Mouse (Mus musculus) left cerebral cortex, postnatal 10 days (tissue): ENCODE measurements around the gene Slc35b2. TPM values are rescaled to one million over a fixed set of nuclear protein-coding genes. Genes with fewer than 3 reads are reported as not detected.

Experiments used
- DNase-seq, 2 experiments: peaks; one replicate each; pipeline ENCODE4 v3.0.0; 2021 to 2022; ENCODE audit warnings: low spot score in 2 of 2, mixed read lengths in 1 of 2; ENCODE audit errors: extremely low spot score in 1 of 2
- intact Hi-C: fragments of 180-260 bp; cut with DNase I; formaldehyde crosslinking; loops from one replicate; pipeline ENCODE4 v1.15.1; 2025
- total RNA-seq, 2 experiments: library from RNA; stranded (reverse); gene quantifications; 2 replicates each; pipeline ENCODE4 v1.2.3; 2021

Gene Slc35b2
- total RNA-seq, 2 experiments from 2014 or later = 43.8 to 46.7 TPM

DNA sequence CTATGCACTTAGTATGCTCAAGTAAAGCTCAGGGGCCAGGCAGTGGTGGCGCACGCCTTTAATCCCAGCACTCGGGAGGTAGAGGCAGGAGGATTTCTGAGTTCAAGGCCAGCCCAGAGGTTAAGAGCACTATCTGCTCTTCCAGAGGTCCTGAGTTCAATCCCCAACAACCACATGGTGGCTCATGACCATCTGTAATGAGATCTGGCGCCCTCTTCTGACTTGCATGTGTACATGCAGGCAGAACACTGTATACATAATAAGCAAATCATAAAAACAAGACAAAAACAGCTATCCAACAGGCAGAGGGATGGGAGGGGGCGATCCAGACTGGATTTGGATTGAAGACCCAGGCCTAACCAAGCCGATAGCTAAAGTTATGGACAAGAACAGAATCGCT, 15.2 kb downstream of the Slc35b2 start:
- DNase-seq = no peak
- intact Hi-C loops = no loop called here

DNA sequence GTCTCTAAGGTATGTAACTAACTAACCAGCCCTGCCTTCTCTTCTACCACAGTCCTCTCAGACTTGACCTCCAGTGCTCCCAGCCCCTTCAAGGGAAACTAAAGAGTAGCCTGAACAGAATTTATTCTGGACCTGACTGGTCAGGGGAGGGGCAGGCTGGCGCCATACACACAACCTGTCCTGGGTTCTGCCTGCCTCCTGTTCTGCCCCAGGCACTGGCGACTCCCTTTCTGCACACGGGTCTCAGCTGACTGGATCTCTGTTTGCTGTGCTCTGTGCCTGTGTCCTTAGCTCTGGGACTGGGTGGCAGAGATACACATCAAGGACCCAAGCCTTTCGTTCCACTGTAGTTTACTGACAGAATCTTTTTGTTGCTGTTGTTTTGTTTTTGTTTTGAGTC, 15.9 kb downstream of the Slc35b2 start:
- DNase-seq = no peak
- intact Hi-C loops = no loop called here

GRCm38 (mm10) chr17:45580958-45581477, 17.3 kb downstream of the Slc35b2 start:
- intact Hi-C loops = loop anchor here (5.0 kb wide), 2 partner anchors 46 to 61 kb away; no protein-coding TSS in a partner anchor
- peak in 1 of 2 experiments; percentile 66 for DNase-seq

DNA sequence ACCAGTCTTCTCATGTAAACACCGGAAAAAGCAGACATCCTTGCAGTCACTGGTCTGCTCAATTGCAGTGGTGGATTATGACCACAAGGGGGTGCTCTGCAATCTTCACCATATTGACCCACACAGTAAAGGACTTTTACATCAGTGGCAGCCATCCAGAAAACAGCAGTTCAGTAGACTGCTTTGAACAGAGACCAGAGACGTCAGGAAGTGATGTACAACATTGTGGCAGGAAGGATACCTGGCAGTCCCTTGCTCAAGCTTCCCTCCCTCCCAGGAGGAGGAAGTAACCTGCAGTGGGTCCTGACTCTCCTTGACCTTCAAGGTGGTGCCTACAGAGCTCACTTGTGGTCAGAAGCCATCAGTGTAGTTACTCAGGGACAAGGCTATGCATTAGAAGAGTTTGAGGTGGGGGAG, 17.9 kb downstream of the Slc35b2 start:
- intact Hi-C loops = loop anchor here (5.0 kb wide), 2 partner anchors 46 to 61 kb away; no protein-coding TSS in a partner anchor

DNA sequence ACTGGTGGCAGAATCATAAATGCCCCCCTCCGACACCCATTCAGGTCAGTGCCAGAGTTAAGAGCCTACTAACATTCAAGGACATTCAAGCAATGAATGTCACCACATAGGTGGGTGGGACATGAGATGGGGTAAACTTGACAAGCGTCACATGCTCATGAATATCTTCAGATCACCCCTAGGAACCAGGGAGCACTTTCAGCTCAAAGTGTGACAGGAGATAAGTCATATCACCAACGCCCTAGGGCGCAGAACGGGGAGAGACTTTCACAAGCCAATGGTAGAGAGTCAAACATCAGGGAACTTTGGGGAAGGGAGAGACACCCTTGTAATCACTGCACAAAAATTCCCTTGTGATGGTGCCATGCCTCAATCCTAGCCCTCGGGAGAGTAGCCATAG, 18.5 kb downstream of the Slc35b2 start:
- intact Hi-C loops = loop anchor here (5.0 kb wide), 2 partner anchors 45 to 60 kb away; no protein-coding TSS in a partner anchor
- no peak for DNase-seq

More for the DNA sequence above, 17.9 kb downstream of the Slc35b2 start:
- DNase-seq = peak; percentile 63 to 78

DNA sequence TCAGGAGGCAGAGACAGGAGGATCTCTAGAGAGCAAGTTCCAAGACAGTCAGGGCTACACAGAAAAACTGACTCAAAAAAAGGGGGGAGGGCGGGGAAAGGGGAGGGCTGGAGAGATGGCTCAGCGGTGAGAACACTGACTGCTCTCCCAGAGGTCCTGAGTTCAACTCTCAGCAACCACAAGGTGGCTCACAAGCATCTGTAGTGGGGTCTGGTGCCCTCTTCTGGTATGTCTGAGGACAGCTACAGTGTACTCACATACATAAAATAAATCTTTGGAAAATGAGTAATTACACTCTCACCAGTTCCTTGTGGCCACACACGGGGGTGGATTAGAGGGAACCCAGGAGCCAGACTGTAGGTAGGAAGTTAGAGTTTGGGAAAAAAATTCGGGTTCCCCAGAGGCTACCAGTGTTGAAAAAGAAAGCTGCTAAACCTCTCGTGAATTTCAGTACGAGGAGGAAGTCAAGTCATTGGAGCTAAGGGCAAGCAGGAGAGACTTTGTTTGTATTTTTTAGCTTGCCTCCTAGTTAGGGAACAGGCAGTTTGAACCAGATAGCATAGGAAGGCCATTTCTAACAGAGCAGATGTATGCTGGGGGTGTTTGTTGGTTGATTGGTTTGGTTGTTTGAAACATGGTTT, 19.2 kb downstream of the Slc35b2 start:
- intact Hi-C loops = loop anchor here (5.0 kb wide), 2 partner anchors 44 to 59 kb away; no protein-coding TSS in a partner anchor
- DNase-seq = no peak

- intact Hi-C loops = loop anchor here (5.0 kb wide), 2 partner anchors 43 to 58 kb away; no protein-coding TSS in a partner anchor
- peak; percentile 79 to 92 for DNase-seq
Observed at GRCm38 (mm10) chr17:45584096-45584896, 20.6 kb downstream of the Slc35b2 start.

GRCm38 (mm10) chr17:45584939-45585678, 21.4 kb downstream of the Slc35b2 start:
- peak; percentile 68 to 89 for DNase-seq
- intact Hi-C loops = loop anchor here (5.0 kb wide), 2 partner anchors 42 to 57 kb away; no protein-coding TSS in a partner anchor

DNA sequence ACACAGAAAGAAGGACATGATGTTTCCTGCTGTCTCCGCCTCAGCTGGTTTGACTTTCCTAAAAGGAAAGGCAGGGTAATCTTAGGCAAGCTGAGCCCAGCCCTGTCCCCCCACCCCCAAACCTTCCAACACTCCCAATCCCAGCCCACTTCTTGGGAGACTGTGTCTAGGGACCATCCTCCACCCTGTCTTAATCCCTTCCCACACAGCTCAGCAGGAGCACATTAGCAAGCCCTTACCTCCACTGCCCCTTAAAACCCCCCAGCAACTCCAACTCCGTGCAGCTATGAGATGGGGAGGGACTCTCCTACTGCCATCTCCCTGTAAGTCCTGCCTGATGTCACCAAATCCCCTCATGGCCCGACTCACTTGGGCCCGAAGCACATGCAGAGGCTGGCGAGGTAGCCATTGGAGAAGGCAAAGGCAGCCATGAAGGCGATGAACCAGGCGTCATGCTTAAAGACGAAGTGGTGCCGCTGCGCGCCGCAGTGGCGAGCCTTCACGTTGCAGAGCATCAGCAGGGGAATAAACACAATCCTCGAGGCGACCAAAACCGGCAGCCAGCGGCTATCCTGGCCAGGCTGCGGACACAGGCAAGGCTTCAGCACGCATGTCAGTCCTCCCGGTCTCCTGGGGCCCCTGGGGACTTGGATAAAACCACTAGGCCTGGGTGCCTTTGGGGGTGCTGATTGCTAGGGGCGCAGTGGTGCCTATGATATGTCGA, 22.2 kb downstream of the Slc35b2 start:
- DNase-seq = no peak
- intact Hi-C loops = no loop called here

DNA sequence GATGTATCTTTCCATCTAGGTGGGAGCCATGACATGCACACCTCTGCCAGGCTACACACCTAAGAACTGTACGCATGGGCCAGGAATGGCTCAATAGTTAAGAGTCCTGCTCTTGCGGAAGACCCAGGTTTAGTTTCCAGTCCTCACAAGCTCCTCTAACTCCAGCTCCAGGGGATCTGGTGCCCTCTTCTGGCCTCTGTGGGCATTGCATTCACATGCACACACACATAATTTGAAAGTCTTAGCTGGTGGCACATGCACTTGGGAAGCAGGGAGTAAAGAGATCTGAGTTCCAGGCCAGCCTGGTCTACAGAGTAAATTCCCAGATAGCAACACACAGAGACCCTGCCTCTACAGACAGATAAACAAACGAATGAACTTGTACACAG, 22.8 kb downstream of the Slc35b2 start:
- intact Hi-C loops = no loop called here
- no peak for DNase-seq

DNA sequence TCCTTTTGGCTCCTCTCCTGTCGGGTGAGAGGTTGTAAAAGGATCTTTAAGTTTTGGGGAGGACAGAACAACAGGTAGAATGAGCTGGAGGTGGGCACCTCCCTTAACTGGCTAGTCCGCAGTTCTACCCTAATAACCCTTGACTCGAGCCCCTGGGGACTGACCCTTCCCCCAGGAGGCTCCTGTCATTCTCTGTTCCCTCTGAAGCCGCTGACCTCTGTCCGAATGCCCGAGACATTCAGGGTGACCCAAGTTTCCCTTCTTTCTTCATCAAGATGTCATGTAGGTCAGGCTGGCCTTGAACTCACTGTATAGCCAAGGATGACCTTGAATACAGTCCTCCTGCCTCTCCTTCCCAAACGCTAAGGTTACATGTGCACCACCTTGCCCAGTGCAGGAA, 24.7 kb downstream of the Slc35b2 start:
- intact Hi-C loops = no loop called here
- no peak for DNase-seq

GRCm38 (mm10) chr17:45589236-45589635, 25.6 kb downstream of the Slc35b2 start:
- intact Hi-C loops = no loop called here

DNA sequence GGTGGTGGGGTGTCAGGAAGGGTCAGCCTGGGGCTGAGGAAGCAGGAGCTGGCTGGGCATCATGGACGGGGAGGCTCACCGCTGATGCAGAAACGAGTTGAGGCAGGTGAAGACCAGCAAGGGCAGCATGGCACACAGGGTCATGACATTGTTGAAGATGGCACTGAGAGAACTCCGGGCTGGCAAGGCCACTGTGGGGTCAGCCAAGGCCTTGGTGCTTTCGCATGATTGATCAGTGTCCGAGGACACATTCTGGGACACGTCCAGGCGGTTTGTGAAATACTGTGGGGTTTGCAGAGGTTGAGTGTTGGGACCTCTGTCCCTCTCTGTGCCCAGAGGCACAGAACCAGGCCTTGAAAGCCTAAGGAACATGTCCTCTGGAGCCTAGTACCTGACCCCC, 26.2 kb downstream of the Slc35b2 start:
- intact Hi-C loops = no loop called here
- DNase-seq = no peak

More at GRCm38 (mm10) chr17:45589236-45589635, 25.6 kb downstream of the Slc35b2 start:
- no peak for DNase-seq

DNA sequence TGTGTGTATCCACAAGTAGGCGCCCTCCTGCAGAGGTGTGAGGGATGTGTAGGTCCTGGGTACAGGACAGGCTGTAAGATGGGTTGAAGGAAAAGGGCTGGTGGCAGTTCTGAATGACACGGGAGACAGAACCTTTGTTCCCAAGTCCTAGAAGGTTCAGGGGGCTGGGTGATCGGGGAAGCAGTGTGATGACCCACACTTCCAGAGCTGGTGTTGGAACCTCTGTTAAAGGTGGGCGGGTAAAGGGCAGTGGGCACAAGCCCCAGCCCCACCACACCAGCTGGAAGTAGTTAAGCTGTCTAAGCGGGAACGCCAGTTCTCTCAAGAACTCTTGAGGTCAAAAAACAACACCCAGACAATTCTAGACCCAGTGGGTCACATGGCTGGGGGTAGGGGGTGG, 26.7 kb downstream of the Slc35b2 start:
- no peak for DNase-seq
- intact Hi-C loops = no loop called here

DNA sequence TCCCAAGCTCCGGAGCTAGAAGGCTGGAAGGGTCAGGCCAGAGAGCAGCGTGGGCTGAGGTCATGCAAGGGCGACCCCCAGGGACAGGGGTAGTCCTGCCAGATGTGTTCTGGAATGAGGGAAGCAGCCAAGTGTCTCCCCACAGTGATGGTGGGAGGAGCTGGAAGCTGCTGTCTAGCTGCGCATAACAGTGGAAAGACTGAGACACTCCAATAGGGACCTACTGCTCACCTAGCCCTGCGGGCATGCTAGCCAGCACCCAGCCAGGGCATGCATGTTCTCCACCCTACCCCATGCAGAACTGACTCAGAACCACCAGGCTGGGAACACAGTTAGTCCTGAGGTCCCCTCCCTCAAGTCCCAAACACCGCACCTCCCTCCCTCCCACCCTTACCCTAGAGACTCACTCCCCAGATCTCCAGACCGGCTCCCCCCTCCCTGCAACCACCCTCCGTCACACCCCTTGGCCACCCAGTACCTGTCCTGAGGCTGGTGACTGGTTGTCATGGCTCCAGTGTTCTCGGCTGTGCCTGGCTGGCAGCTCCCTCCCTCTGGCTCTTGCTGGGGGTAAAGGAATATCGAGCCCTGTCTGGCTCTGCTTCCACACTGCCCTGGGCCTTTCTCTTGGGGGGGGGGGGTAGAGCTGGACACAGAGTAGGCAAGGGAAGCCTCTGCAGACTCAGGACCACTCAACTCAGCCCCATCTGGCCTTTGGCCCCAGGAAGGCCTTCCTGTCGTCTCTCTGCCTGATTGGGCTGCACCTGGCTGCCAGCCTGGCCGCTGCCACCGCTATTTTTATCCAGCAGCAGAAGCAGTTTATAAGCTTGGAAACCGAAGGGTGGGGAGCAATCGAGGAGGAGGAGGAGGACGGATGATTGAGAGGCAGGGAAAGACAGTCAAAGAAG, 28.3 kb downstream of the Slc35b2 start:
- intact Hi-C loops = no loop called here
- DNase-seq = peak in 1 of 2 experiments; percentile 69

- DNase-seq = no peak
- intact Hi-C loops = no loop called here
Observed at GRCm38 (mm10) chr17:45592606-45593431, 29.1 kb downstream of the Slc35b2 start.

DNA sequence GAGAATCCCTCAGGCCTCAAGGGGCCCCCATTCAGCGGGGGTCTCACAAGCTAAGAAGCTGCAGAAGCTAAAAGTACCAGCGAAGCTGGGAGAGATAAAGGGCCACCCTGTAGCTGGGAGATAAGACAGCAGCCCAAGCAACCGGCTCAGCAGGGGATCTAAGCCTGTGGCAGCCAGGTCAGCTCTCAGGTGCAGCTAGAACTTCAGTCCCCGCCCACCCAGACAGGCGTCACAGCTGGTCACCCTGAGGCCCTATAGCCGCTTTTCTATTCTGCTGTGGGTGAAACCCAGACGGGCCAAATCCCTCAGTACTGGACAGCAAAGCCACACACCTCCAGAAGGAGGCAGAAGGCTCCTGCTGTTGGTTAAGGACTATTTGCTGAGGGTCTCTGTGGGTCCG, 29.8 kb downstream of the Slc35b2 start:
- DNase-seq = no peak
- intact Hi-C loops = no loop called here
